Mouse (Mus musculus) c-Kit-negative CD71-positive TER-119-positive erythroid progenitor cells, embryonic 14.5 days (primary cell): ENCODE results near the gene Ppp1r13l.
A peak's percentile ranks its signal among the peaks of the same experiment; 100 is the strongest.

Experiments used
- DNase-seq: peaks from one replicate; pipeline ENCODE4 v3.0.0-alpha.2; 2013; ENCODE audit warnings: low read depth, low spot score

Ppp1r13l gene

GRCm38 (mm10) chr7:19337122-19337521 lies 22.4 kb upstream of the Ppp1r13l start:
- no peak for DNase-seq

- DNase-seq: no peak
Observed at GRCm38 (mm10) chr7:19338060-19338459, 21.5 kb upstream of the Ppp1r13l start.

GRCm38 (mm10) chr7:19338596-19338995 lies 21.0 kb upstream of the Ppp1r13l start:
- DNase-seq: no peak

GRCm38 (mm10) chr7:19341250-19341649 lies 18.3 kb upstream of the Ppp1r13l start:
- no peak for DNase-seq

- no peak for DNase-seq
Observed at GRCm38 (mm10) chr7:19341761-19342409, 17.7 kb upstream of the Ppp1r13l start.

- DNase-seq: peak; percentile 55
Observed at GRCm38 (mm10) chr7:19342481-19343027, 17.0 kb upstream of the Ppp1r13l start.

GRCm38 (mm10) chr7:19343210-19343808 lies 16.2 kb upstream of the Ppp1r13l start:
- DNase-seq: peak; percentile 70

- no peak for DNase-seq
Observed at GRCm38 (mm10) chr7:19344237-19344847, 15.2 kb upstream of the Ppp1r13l start, which contains the start of gene Ercc1. Ercc1 (plus strand) TSS chr7:19344778.

GRCm38 (mm10) chr7:19344938-19345471 lies 14.5 kb upstream of the Ppp1r13l start:
- peak; percentile 95 for DNase-seq

- DNase-seq: no peak
Observed at GRCm38 (mm10) chr7:19349188-19349915, 10.2 kb upstream of the Ppp1r13l start.

GRCm38 (mm10) chr7:19350221-19350620 lies 9.3 kb upstream of the Ppp1r13l start:
- no peak for DNase-seq

GRCm38 (mm10) chr7:19354991-19355390 lies 4.6 kb upstream of the Ppp1r13l start:
- DNase-seq: no peak

GRCm38 (mm10) chr7:19356311-19356710 lies 3.2 kb upstream of the Ppp1r13l start:
- DNase-seq: no peak

GRCm38 (mm10) chr7:19357381-19358375 lies 1.9 kb upstream of the Ppp1r13l start:
- no peak for DNase-seq

GRCm38 (mm10) chr7:19358634-19359033 lies 915 bp upstream of the Ppp1r13l start:
- DNase-seq: no peak

GRCm38 (mm10) chr7:19359892-19360641 lies 518 bp downstream of the Ppp1r13l start:
- peak; percentile 68 for DNase-seq

GRCm38 (mm10) chr7:19360944-19361343 lies 1.4 kb downstream of the Ppp1r13l start:
- DNase-seq: peak; percentile 77

GRCm38 (mm10) chr7:19361720-19362119 lies 2.2 kb downstream of the Ppp1r13l start:
- peak; percentile 76 for DNase-seq

- no peak for DNase-seq
Observed at GRCm38 (mm10) chr7:19362276-19362675, 2.7 kb downstream of the Ppp1r13l start.

- no peak for DNase-seq
Observed at GRCm38 (mm10) chr7:19363881-19364280, 4.3 kb downstream of the Ppp1r13l start.
